Mouse (Mus musculus): ENCODE results near the gene Rasd1. TPM values are rescaled to one million over a fixed set of nuclear protein-coding genes. Genes with fewer than 3 reads are reported as not detected.

Rasd1 gene
- polyA plus RNA-seq (2014; fragmentation: Nextera tagmentation; extraction: Ambion mirVana), result 1.2 and 1.7 TPM in 2 replicates

- H3K4me1 ChIP-seq (ENCODE audit: control insufficient read depth, insufficient read depth, low read length), result peaks cover 13% of the 10 kb centered on the region
- H3K4me3 ChIP-seq (ENCODE audit: low read depth, low read length), result peak within 1 kb of the TSS; percentile 35
- H3K27ac ChIP-seq (ENCODE audit: low read depth, low read length), result no peak within 1 kb of the TSS
- peak within 1 kb of the TSS; percentile 22 for H3K9ac ChIP-seq (ENCODE audit: low read length)
- H3K27me3 ChIP-seq (ENCODE audit: control insufficient read depth, insufficient read depth, low read length), result peaks cover 16% of the 10 kb centered on the region
- no peaks in the 10 kb centered on the region for H3K36me3 ChIP-seq (ENCODE audit: control insufficient read depth, insufficient read depth, low read length)
- no peak for ATAC-seq (ENCODE audit: insufficient read depth, low FRiP score, low TSS enrichment)
- no peaks in the 10 kb centered on the region for H3K9me3 ChIP-seq (ENCODE audit: control insufficient read depth, low read length)
- WGBS, result under 1% methylated on average over 28 of the region's 28 CpGs
- H3K4me2 ChIP-seq (ENCODE audit: low read depth), result peak within 1 kb of the TSS; percentile 82
- DNase-seq (ENCODE audit: low spot score), result peak; percentile 65
Measured at GRCm38 (mm10) chr11:59964818-59965217, at the start of gene Rasd1. TSS of gene Rasd1 (minus strand) at chr11:59964944.

- no peak overlapping the region for H3K9ac ChIP-seq (ENCODE audit: low read length)
- H3K4me2 ChIP-seq (ENCODE audit: low read depth), result no peak overlapping the region
- no peaks in the 10 kb centered on the region; the same call in 1 of the 2 replicates for H3K4me1 ChIP-seq (ENCODE audit: control insufficient read depth, insufficient read depth, low read length)
- no peaks in the 10 kb centered on the region for H3K36me3 ChIP-seq (ENCODE audit: control insufficient read depth, insufficient read depth, low read length)
- no peaks in the 10 kb centered on the region for H3K27me3 ChIP-seq (ENCODE audit: control insufficient read depth, insufficient read depth, low read length)
- ATAC-seq (ENCODE audit: insufficient read depth, low FRiP score, low TSS enrichment) (no peak), DNase-seq (ENCODE audit: low spot score) (no peak)
- H3K4me3 ChIP-seq (ENCODE audit: low read depth, low read length), result no peak overlapping the region
- WGBS, result 92% methylated on average over 3 of the region's 3 CpGs
- H3K27ac ChIP-seq (ENCODE audit: low read depth, low read length), result no peak overlapping the region
- no peaks in the 10 kb centered on the region for H3K9me3 ChIP-seq (ENCODE audit: control insufficient read depth, low read length)
Measured at GRCm38 (mm10) chr11:60011516-60011915, 46.8 kb upstream of the Rasd1 start.

GRCm38 (mm10) chr11:60009451-60009850, 44.7 kb upstream of the Rasd1 start:
- Histone ChIP-seq H3K36me3 (ENCODE audit: control insufficient read depth, insufficient read depth, low read length) (no peaks in the 10 kb centered on the region), H3K9ac (ENCODE audit: low read length) (no peak overlapping the region), H3K27ac (ENCODE audit: low read depth, low read length) (no peak overlapping the region), H3K4me2 (ENCODE audit: low read depth) (no peak overlapping the region), H3K4me3 (ENCODE audit: low read depth, low read length) (no peak overlapping the region), H3K27me3 (ENCODE audit: control insufficient read depth, insufficient read depth, low read length) (no peaks in the 10 kb centered on the region), H3K4me1 (ENCODE audit: control insufficient read depth, insufficient read depth, low read length) (no peaks in the 10 kb centered on the region; the same call in 1 of the 2 replicates), H3K9me3 (ENCODE audit: control insufficient read depth, low read length) (no peaks in the 10 kb centered on the region)
- no peak for ATAC-seq (ENCODE audit: insufficient read depth, low FRiP score, low TSS enrichment)
- DNase-seq (ENCODE audit: low spot score), result no peak
- WGBS, result 54% methylated on average over 3 of the region's 3 CpGs

GRCm38 (mm10) chr11:60005866-60006265, 41.1 kb upstream of the Rasd1 start:
- DNase-seq (ENCODE audit: low spot score) (no peak), ATAC-seq (ENCODE audit: insufficient read depth, low FRiP score, low TSS enrichment) (no peak)
- WGBS, result 71% methylated on average over 3 of the region's 3 CpGs
- H3K27me3 ChIP-seq (ENCODE audit: control insufficient read depth, insufficient read depth, low read length), result no peaks in the 10 kb centered on the region
- no peaks in the 10 kb centered on the region; the same call in 1 of the 2 replicates for H3K4me1 ChIP-seq (ENCODE audit: control insufficient read depth, insufficient read depth, low read length)
- H3K27ac ChIP-seq (ENCODE audit: low read depth, low read length), result no peak overlapping the region
- H3K36me3 ChIP-seq (ENCODE audit: control insufficient read depth, insufficient read depth, low read length), result no peaks in the 10 kb centered on the region
- H3K4me3 ChIP-seq (ENCODE audit: low read depth, low read length), result no peak overlapping the region
- no peak overlapping the region for H3K4me2 ChIP-seq (ENCODE audit: low read depth)
- no peak overlapping the region for H3K9ac ChIP-seq (ENCODE audit: low read length)
- no peaks in the 10 kb centered on the region for H3K9me3 ChIP-seq (ENCODE audit: control insufficient read depth, low read length)

- H3K4me3 ChIP-seq (ENCODE audit: low read depth, low read length), result no peak overlapping the region
- no peaks in the 10 kb centered on the region for H3K27me3 ChIP-seq (ENCODE audit: control insufficient read depth, insufficient read depth, low read length)
- H3K4me1 ChIP-seq (ENCODE audit: control insufficient read depth, insufficient read depth, low read length), result no peaks in the 10 kb centered on the region; the same call in 1 of the 2 replicates
- H3K9ac ChIP-seq (ENCODE audit: low read length), result no peak overlapping the region
- DNase-seq (ENCODE audit: low spot score) (no peak), ATAC-seq (ENCODE audit: insufficient read depth, low FRiP score, low TSS enrichment) (no peak)
- H3K4me2 ChIP-seq (ENCODE audit: low read depth), result no peak overlapping the region
- H3K9me3 ChIP-seq (ENCODE audit: control insufficient read depth, low read length), result no peaks in the 10 kb centered on the region
- no peak overlapping the region for H3K27ac ChIP-seq (ENCODE audit: low read depth, low read length)
- H3K36me3 ChIP-seq (ENCODE audit: control insufficient read depth, insufficient read depth, low read length), result no peaks in the 10 kb centered on the region
- WGBS, result 77% methylated on average over 6 of the region's 6 CpGs
Measured at GRCm38 (mm10) chr11:60004716-60005115, 40.0 kb upstream of the Rasd1 start.

- H3K27me3 ChIP-seq (ENCODE audit: control insufficient read depth, insufficient read depth, low read length), result no peaks in the 10 kb centered on the region
- DNase-seq (ENCODE audit: low spot score) (no peak), ATAC-seq (ENCODE audit: insufficient read depth, low FRiP score, low TSS enrichment) (no peak)
Measured at GRCm38 (mm10) chr11:60003811-60004210, 39.1 kb upstream of the Rasd1 start.

GRCm38 (mm10) chr11:60001231-60001980, 36.7 kb upstream of the Rasd1 start:
- Histone ChIP-seq H3K36me3 (ENCODE audit: control insufficient read depth, insufficient read depth, low read length) (no peaks in the 10 kb centered on the region), H3K9me3 (ENCODE audit: control insufficient read depth, low read length) (no peaks in the 10 kb centered on the region), H3K4me3 (ENCODE audit: low read depth, low read length) (no peak overlapping the region), H3K4me2 (ENCODE audit: low read depth) (no peak overlapping the region), H3K4me1 (ENCODE audit: control insufficient read depth, insufficient read depth, low read length) (no peaks in the 10 kb centered on the region), H3K27ac (ENCODE audit: low read depth, low read length) (no peak overlapping the region), H3K9ac (ENCODE audit: low read length) (no peak overlapping the region), H3K27me3 (ENCODE audit: control insufficient read depth, insufficient read depth, low read length) (no peaks in the 10 kb centered on the region)
- WGBS, result 79% methylated on average over 5 of the region's 5 CpGs
- ATAC-seq (ENCODE audit: insufficient read depth, low FRiP score, low TSS enrichment) (no peak), DNase-seq (ENCODE audit: low spot score) (no peak)

More at GRCm38 (mm10) chr11:60003811-60004210, 39.1 kb upstream of the Rasd1 start:
- Histone ChIP-seq H3K36me3 (ENCODE audit: control insufficient read depth, insufficient read depth, low read length) (no peaks in the 10 kb centered on the region), H3K9me3 (ENCODE audit: control insufficient read depth, low read length) (no peaks in the 10 kb centered on the region), H3K4me2 (ENCODE audit: low read depth) (no peak overlapping the region), H3K4me3 (ENCODE audit: low read depth, low read length) (no peak overlapping the region), H3K4me1 (ENCODE audit: control insufficient read depth, insufficient read depth, low read length) (no peaks in the 10 kb centered on the region; the same call in 1 of the 2 replicates), H3K27ac (ENCODE audit: low read depth, low read length) (no peak overlapping the region), H3K9ac (ENCODE audit: low read length) (no peak overlapping the region)
- WGBS, result 86% methylated on average over 8 of the region's 8 CpGs

- WGBS, result 78% methylated on average over 9 of the region's 9 CpGs
- H3K4me1 ChIP-seq (ENCODE audit: control insufficient read depth, insufficient read depth, low read length), result no peaks in the 10 kb centered on the region
- ATAC-seq (ENCODE audit: insufficient read depth, low FRiP score, low TSS enrichment), result no peak
- H3K9ac ChIP-seq (ENCODE audit: low read length), result no peak overlapping the region
- H3K4me2 ChIP-seq (ENCODE audit: low read depth), result no peak overlapping the region
- H3K36me3 ChIP-seq (ENCODE audit: control insufficient read depth, insufficient read depth, low read length), result no peaks in the 10 kb centered on the region
- H3K27ac ChIP-seq (ENCODE audit: low read depth, low read length), result no peak overlapping the region
- no peak overlapping the region for H3K4me3 ChIP-seq (ENCODE audit: low read depth, low read length)
- H3K27me3 ChIP-seq (ENCODE audit: control insufficient read depth, insufficient read depth, low read length), result no peaks in the 10 kb centered on the region
- no peaks in the 10 kb centered on the region for H3K9me3 ChIP-seq (ENCODE audit: control insufficient read depth, low read length)
- DNase-seq (ENCODE audit: low spot score), result no peak
Measured at GRCm38 (mm10) chr11:59994318-59994717, 29.6 kb upstream of the Rasd1 start.

- H3K4me2 ChIP-seq (ENCODE audit: low read depth), result no peak overlapping the region
- no peaks in the 10 kb centered on the region for H3K9me3 ChIP-seq (ENCODE audit: control insufficient read depth, low read length)
- H3K36me3 ChIP-seq (ENCODE audit: control insufficient read depth, insufficient read depth, low read length), result no peaks in the 10 kb centered on the region
- DNase-seq (ENCODE audit: low spot score) (no peak), ATAC-seq (ENCODE audit: insufficient read depth, low FRiP score, low TSS enrichment) (no peak)
- no peaks in the 10 kb centered on the region for H3K27me3 ChIP-seq (ENCODE audit: control insufficient read depth, insufficient read depth, low read length)
- H3K4me3 ChIP-seq (ENCODE audit: low read depth, low read length), result no peak overlapping the region
- WGBS, result 79% methylated on average over 8 of the region's 8 CpGs
- H3K4me1 ChIP-seq (ENCODE audit: control insufficient read depth, insufficient read depth, low read length), result no peaks in the 10 kb centered on the region
- H3K9ac ChIP-seq (ENCODE audit: low read length), result no peak overlapping the region
- no peak overlapping the region for H3K27ac ChIP-seq (ENCODE audit: low read depth, low read length)
Measured at GRCm38 (mm10) chr11:59991365-59991764, 26.6 kb upstream of the Rasd1 start.

Data from neural tube, embryonic 11.5 days (tissue).